Mouse (Mus musculus): ENCODE measurements around the gene Aldh8a1.

Gene Aldh8a1

GRCm38 (mm10) chr10:21420457-21421424 is 43.6 kb downstream of the Aldh8a1 start:
- peak; percentile 25 to 44 for DNase-seq

DNA sequence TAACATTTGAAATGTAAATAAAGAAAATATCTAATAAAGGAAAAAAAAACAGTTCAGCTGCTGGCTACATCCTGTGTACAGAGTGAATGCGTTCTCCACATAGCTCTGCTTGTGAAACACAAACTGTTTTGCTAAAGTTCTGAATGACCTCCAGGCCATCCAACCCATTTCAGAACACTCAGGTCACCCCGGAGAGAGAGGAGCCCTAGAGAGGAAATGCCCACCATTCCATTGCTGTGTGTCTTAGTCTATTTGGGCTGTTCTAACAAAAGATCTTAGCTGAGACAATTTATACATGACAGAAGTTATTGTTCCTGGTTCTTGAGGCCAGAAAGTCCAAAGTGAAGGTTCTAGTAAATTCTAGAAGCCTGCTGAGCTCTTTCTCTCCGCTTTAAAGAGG is 49.4 kb downstream of the Aldh8a1 start:
- no peak for DNase-seq

DNA sequence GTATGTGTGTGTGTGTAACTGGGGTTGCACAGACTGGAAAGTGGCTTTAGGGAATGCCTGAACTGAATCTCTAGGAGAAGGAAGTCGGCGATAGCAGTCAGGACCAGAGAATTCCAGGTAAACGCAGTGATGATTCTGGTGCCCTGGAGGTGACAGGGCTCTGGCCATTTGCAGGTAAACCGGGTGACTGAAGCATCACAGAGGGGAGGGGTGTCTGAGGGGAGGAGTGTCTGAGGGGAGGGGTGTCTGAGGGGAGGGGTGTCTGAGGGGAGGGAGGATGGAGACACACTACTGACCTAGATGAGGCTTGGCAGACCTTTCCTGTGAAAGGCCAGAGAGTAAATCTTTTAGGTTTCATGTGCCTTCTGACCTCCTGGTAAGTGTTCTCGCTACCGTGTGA is 50.9 kb downstream of the Aldh8a1 start:
- no peak for DNase-seq

GRCm38 (mm10) chr10:21439268-21439667 is 62.2 kb downstream of the Aldh8a1 start:
- DNase-seq: no peak

GRCm38 (mm10) chr10:21441020-21441419 is 63.9 kb downstream of the Aldh8a1 start:
- DNase-seq: no peak

- no peak for DNase-seq
These were observed 64.6 kb downstream of the Aldh8a1 start for GRCm38 (mm10) chr10:21441690-21442089.

DNA sequence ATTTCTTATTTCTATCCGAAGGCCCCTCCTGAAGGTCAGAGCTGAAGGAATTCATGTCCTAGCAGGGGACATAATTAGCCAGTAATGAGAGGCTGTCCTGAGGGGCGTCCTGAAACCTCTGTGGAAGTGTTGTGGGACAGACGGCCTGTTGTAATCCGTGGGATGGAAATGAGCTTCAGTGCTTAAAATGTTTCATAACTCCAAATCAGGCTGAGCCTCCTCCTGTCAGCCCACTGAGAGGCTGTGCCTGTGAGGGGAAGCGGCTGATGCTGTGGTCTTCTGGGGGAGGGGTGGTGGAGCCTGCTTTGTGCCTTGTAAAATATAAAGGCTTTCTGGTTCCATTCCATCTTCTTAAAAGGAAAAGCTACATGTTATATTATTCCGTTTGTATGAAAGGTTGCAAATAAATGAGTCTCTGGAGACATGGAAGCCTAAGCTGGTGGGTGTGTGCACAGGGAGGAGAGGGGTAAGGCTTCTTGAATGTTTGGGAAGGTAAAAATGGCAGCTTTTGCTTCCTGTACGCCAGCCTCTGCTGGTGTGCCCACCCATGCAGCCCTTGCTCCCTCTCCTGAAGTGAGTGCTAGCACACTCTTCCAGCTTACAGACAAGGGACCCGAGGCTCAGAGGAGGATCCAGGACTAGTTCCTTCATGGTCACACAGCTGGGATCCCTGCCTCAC is 66.7 kb downstream of the Aldh8a1 start:
- no peak for DNase-seq

DNA sequence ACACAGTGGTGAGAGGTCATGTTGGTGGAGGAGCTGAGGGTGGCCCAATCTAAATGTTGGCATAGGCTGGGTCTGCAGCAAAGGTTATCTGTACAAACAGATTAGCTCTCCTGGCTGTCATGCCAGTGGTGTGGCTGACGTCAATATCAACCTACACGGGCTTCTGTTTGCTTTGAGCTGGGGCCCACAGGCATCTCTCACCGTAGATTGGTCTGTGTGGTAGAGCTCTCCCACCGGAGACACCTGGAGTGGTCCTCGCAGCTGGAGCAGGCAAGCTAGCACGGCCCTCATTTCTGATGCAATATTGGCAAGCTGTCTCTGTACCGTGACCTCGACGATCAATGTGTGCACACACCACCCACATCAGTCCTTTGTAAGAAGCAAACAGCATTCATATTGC is 67.3 kb downstream of the Aldh8a1 start:
- no peak for DNase-seq
